Mouse (Mus musculus): ENCODE measurements around the gene Lamc1. TPM values are rescaled to one million over a fixed set of nuclear protein-coding genes. Genes with fewer than 3 reads are reported as not detected.

The Lamc1 gene
- polyA plus RNA-seq, 1 experiment from 2014 or later = 104 TPM

GRCm38 (mm10) chr1:153287443-153287842 lies 45.1 kb downstream of the Lamc1 start:
- Histone ChIP-seq H3K4me2 (replicated peaks; ENCODE audit: low read depth, low read length) (no peak overlapping the region), H3K27ac (ENCODE audit: low read length) (no peak overlapping the region), H3K27me3 (ENCODE audit: control insufficient read depth, insufficient read depth, low read length) (no peaks in the 10 kb centered on the region), H3K9me3 (ENCODE audit: control insufficient read depth, low read depth, low read length) (no peaks in the 10 kb centered on the region), H3K4me3 (ENCODE audit: low read depth, low read length) (no peak overlapping the region), H3K4me1 (ENCODE audit: control insufficient read depth, insufficient read depth, low read length) (peaks cover 13% of the 10 kb centered on the region; the same call in 1 of the 2 replicates), H3K36me3 (ENCODE audit: control insufficient read depth, insufficient read depth, low read length) (no peaks in the 10 kb centered on the region), H3K9ac (replicated peaks; ENCODE audit: low read depth, low read length) (no peak overlapping the region)
- WGBS = 66% methylated on average over 5 of the region's 5 CpGs
- no peak for ATAC-seq (ENCODE audit: insufficient number of reproducible peaks, insufficient read depth, low FRiP score, low read depth)

GRCm38 (mm10) chr1:153286216-153286615 lies 46.4 kb downstream of the Lamc1 start:
- WGBS = 63% methylated on average over 9 of the region's 9 CpGs
- ATAC-seq (ENCODE audit: insufficient number of reproducible peaks, insufficient read depth, low FRiP score, low read depth) = no peak
- no peaks in the 10 kb centered on the region for H3K27me3 ChIP-seq (ENCODE audit: control insufficient read depth, insufficient read depth, low read length)
- peaks cover 5% of the 10 kb centered on the region; the same call in 1 of the 2 replicates for H3K4me1 ChIP-seq (ENCODE audit: control insufficient read depth, insufficient read depth, low read length)
- no peak overlapping the region for H3K4me3 ChIP-seq (ENCODE audit: low read depth, low read length)
- H3K9ac ChIP-seq (replicated peaks; ENCODE audit: low read depth, low read length) = no peak overlapping the region
- H3K36me3 ChIP-seq (ENCODE audit: control insufficient read depth, insufficient read depth, low read length) = no peaks in the 10 kb centered on the region
- H3K27ac ChIP-seq (ENCODE audit: low read length) = no peak overlapping the region
- H3K4me2 ChIP-seq (replicated peaks; ENCODE audit: low read depth, low read length) = no peak overlapping the region
- no peaks in the 10 kb centered on the region for H3K9me3 ChIP-seq (ENCODE audit: control insufficient read depth, low read depth, low read length)

- Histone ChIP-seq H3K27ac (ENCODE audit: low read length) (no peak overlapping the region), H3K27me3 (ENCODE audit: control insufficient read depth, insufficient read depth, low read length) (no peaks in the 10 kb centered on the region), H3K4me2 (replicated peaks; ENCODE audit: low read depth, low read length) (no peak overlapping the region), H3K9ac (replicated peaks; ENCODE audit: low read depth, low read length) (no peak overlapping the region), H3K4me3 (ENCODE audit: low read depth, low read length) (no peak overlapping the region), H3K9me3 (ENCODE audit: control insufficient read depth, low read depth, low read length) (no peaks in the 10 kb centered on the region), H3K4me1 (ENCODE audit: control insufficient read depth, insufficient read depth, low read length) (peaks cover 5% of the 10 kb centered on the region; the same call in 1 of the 2 replicates), H3K36me3 (ENCODE audit: control insufficient read depth, insufficient read depth, low read length) (no peaks in the 10 kb centered on the region)
- WGBS = 90% methylated on average over 8 of the region's 8 CpGs
- no peak for ATAC-seq (ENCODE audit: insufficient number of reproducible peaks, insufficient read depth, low FRiP score, low read depth)
These were observed 47.4 kb downstream of the Lamc1 start for GRCm38 (mm10) chr1:153285188-153285587.

- Histone ChIP-seq H3K36me3 (ENCODE audit: control insufficient read depth, insufficient read depth, low read length) (no peaks in the 10 kb centered on the region), H3K4me2 (replicated peaks; ENCODE audit: low read depth, low read length) (no peak overlapping the region), H3K27me3 (ENCODE audit: control insufficient read depth, insufficient read depth, low read length) (no peaks in the 10 kb centered on the region), H3K4me3 (ENCODE audit: low read depth, low read length) (no peak overlapping the region), H3K9ac (replicated peaks; ENCODE audit: low read depth, low read length) (no peak overlapping the region), H3K9me3 (ENCODE audit: control insufficient read depth, low read depth, low read length) (no peaks in the 10 kb centered on the region), H3K27ac (ENCODE audit: low read length) (no peak overlapping the region), H3K4me1 (ENCODE audit: control insufficient read depth, insufficient read depth, low read length) (peaks cover 5% of the 10 kb centered on the region; the same call in 1 of the 2 replicates)
- no peak for ATAC-seq (ENCODE audit: insufficient number of reproducible peaks, insufficient read depth, low FRiP score, low read depth)
- WGBS = 73% methylated on average over 5 of the region's 5 CpGs
These were observed 50.1 kb downstream of the Lamc1 start for GRCm38 (mm10) chr1:153282342-153282975.

- Histone ChIP-seq H3K9me3 (ENCODE audit: control insufficient read depth, low read depth, low read length) (no peaks in the 10 kb centered on the region), H3K36me3 (ENCODE audit: control insufficient read depth, insufficient read depth, low read length) (no peaks in the 10 kb centered on the region), H3K9ac (replicated peaks; ENCODE audit: low read depth, low read length) (no peak overlapping the region), H3K4me2 (replicated peaks; ENCODE audit: low read depth, low read length) (no peak overlapping the region), H3K27me3 (ENCODE audit: control insufficient read depth, insufficient read depth, low read length) (no peaks in the 10 kb centered on the region), H3K4me3 (ENCODE audit: low read depth, low read length) (no peak overlapping the region), H3K27ac (ENCODE audit: low read length) (no peak overlapping the region), H3K4me1 (ENCODE audit: control insufficient read depth, insufficient read depth, low read length) (peaks cover 5% of the 10 kb centered on the region; the same call in 1 of the 2 replicates)
- no peak for ATAC-seq (ENCODE audit: insufficient number of reproducible peaks, insufficient read depth, low FRiP score, low read depth)
- 81% methylated on average over 4 of the region's 4 CpGs for WGBS
These were observed 51.1 kb downstream of the Lamc1 start for GRCm38 (mm10) chr1:153281483-153281882.

GRCm38 (mm10) chr1:153280411-153280810 lies 52.2 kb downstream of the Lamc1 start:
- Histone ChIP-seq H3K4me3 (ENCODE audit: low read depth, low read length) (no peak overlapping the region), H3K27ac (ENCODE audit: low read length) (no peak overlapping the region), H3K4me2 (replicated peaks; ENCODE audit: low read depth, low read length) (no peak overlapping the region), H3K9me3 (ENCODE audit: control insufficient read depth, low read depth, low read length) (no peaks in the 10 kb centered on the region), H3K4me1 (ENCODE audit: control insufficient read depth, insufficient read depth, low read length) (peaks cover 7% of the 10 kb centered on the region; the same call in 1 of the 2 replicates), H3K9ac (replicated peaks; ENCODE audit: low read depth, low read length) (no peak overlapping the region), H3K36me3 (ENCODE audit: control insufficient read depth, insufficient read depth, low read length) (no peaks in the 10 kb centered on the region), H3K27me3 (ENCODE audit: control insufficient read depth, insufficient read depth, low read length) (no peaks in the 10 kb centered on the region)
- no peak for ATAC-seq (ENCODE audit: insufficient number of reproducible peaks, insufficient read depth, low FRiP score, low read depth)
- 58% methylated on average over 5 of the region's 5 CpGs for WGBS

- no peaks in the 10 kb centered on the region for H3K9me3 ChIP-seq (ENCODE audit: control insufficient read depth, low read depth, low read length)
- peak overlapping the region; percentile 33; the same call in 1 of the 2 replicates for H3K27ac ChIP-seq (ENCODE audit: low read length)
- peaks cover 23% of the 10 kb centered on the region for H3K4me1 ChIP-seq (ENCODE audit: control insufficient read depth, insufficient read depth, low read length)
- no peaks in the 10 kb centered on the region for H3K27me3 ChIP-seq (ENCODE audit: control insufficient read depth, insufficient read depth, low read length)
- WGBS = 41% methylated on average over 9 of the region's 9 CpGs
- H3K36me3 ChIP-seq (ENCODE audit: control insufficient read depth, insufficient read depth, low read length) = no peaks in the 10 kb centered on the region
- H3K9ac ChIP-seq (replicated peaks; ENCODE audit: low read depth, low read length) = no peak overlapping the region
- ATAC-seq (ENCODE audit: insufficient number of reproducible peaks, insufficient read depth, low FRiP score, low read depth) = no peak
- no peak overlapping the region for H3K4me3 ChIP-seq (ENCODE audit: low read depth, low read length)
- no peak overlapping the region for H3K4me2 ChIP-seq (replicated peaks; ENCODE audit: low read depth, low read length)
These were observed 54.5 kb downstream of the Lamc1 start for GRCm38 (mm10) chr1:153278028-153278613.

GRCm38 (mm10) chr1:153275466-153275865 lies 57.1 kb downstream of the Lamc1 start:
- H3K9me3 ChIP-seq (ENCODE audit: control insufficient read depth, low read depth, low read length) = no peaks in the 10 kb centered on the region
- H3K27me3 ChIP-seq (ENCODE audit: control insufficient read depth, insufficient read depth, low read length) = no peaks in the 10 kb centered on the region
- no peaks in the 10 kb centered on the region for H3K36me3 ChIP-seq (ENCODE audit: control insufficient read depth, insufficient read depth, low read length)
- peaks cover 36% of the 10 kb centered on the region for H3K4me1 ChIP-seq (ENCODE audit: control insufficient read depth, insufficient read depth, low read length)
- 53% methylated on average over 5 of the region's 5 CpGs for WGBS
- no peak overlapping the region for H3K4me3 ChIP-seq (ENCODE audit: low read depth, low read length)
- H3K27ac ChIP-seq (ENCODE audit: low read length) = peak overlapping the region; percentile 74; the same call in 1 of the 2 replicates
- ATAC-seq (ENCODE audit: insufficient number of reproducible peaks, insufficient read depth, low FRiP score, low read depth) = no peak
- H3K9ac ChIP-seq (replicated peaks; ENCODE audit: low read depth, low read length) = no peak overlapping the region
- H3K4me2 ChIP-seq (replicated peaks; ENCODE audit: low read depth, low read length) = no peak overlapping the region
